Mouse (Mus musculus) urinary bladder, postnatal 0 days (tissue): Measurements from ENCODE around the gene Umodl1. TPM values are rescaled to one million over a fixed set of nuclear protein-coding genes. Genes with fewer than 3 reads are reported as not detected.

ENCODE experiments used
- microRNA-seq: library from miRNA; unstranded; fragments of <30 nt; microRNA quantifications from one replicate; pipeline ENCODE4, GENCODE M21; 2016
- polyA plus RNA-seq: library from polyadenylated mRNA; unstranded; fragments of >200 nt; fragmentation: Nextera tagmentation; extraction: Ambion mirVana; gene quantifications from 2 replicates; pipeline ENCODE4 v1.2.1, GENCODE M21; 2015

The Umodl1 gene
- not detected in 2 replicates for polyA plus RNA-seq

GRCm38 (mm10) chr17:30954340-30954739, at the start of gene Umodl1:
Umodl1 (plus strand) TSS chr17:30954640.

GRCm38 (mm10) chr17:31057151-31057890, 102.9 kb downstream of the Umodl1 start, which contains the start of gene Abcg1:
Abcg1 (plus strand) TSS chr17:31057675.

Small RNA genes lying within 50 kb of the gene (microRNA-seq; reads per million reads assigned to microRNA genes)
- gene Gm24026: not detected

Other genes starting within 250 kb of the Umodl1 start
- gene Glp1r, start 52.8 kb upstream of the Umodl1 start, polyA plus RNA-seq: 0.04 TPM in 1 of 2 replicates, not detected in the other
- 1.9 and 4.7 TPM in 2 replicates for gene Abcg1, start 103.0 kb downstream of the Umodl1 start, polyA plus RNA-seq
- gene Tff3, start 175.0 kb downstream of the Umodl1 start, polyA plus RNA-seq: 1.2 and 1.6 TPM in 2 replicates
- not detected in 2 replicates for gene Tff2, start 189.6 kb downstream of the Umodl1 start, polyA plus RNA-seq
- gene Tff1, start 210.6 kb downstream of the Umodl1 start, polyA plus RNA-seq: 0.98 and 1.5 TPM in 2 replicates
- gene Tmprss3, start 244.3 kb downstream of the Umodl1 start, polyA plus RNA-seq: not detected in 2 replicates